Mouse (Mus musculus): Measurements from ENCODE around the gene Slc13a1.

DNA sequence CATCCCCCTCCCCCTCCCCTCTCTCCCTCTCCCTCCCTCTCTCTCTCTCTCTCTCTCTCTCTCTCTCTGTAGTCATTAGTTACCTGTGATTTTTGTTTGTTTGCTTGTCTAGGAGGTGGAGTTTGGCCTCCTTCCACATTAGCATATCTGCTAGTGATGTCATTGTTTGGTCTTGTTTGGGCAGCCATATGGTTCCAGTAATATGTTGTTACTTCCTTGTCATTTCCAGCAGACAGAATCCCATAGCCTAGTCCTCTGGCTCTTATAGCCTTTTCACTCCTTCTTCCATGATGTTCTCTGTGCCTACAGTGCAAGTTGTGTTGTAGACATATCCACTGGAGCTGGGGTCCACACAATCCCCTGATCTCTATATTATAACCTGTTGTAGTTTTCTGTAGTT, 6.1 kb upstream of the Slc13a1 start:
- TF ChIP-seq CTCF (IDR thresholded peaks at IDR 0.05; ENCODE audit: low read depth) (no peak), EP300 (IDR thresholded peaks at IDR 0.05; ENCODE audit: low read depth) (no peak)

Measured in liver, postnatal 0 days (tissue).